Mouse (Mus musculus) splenic B cell, adult 2 months (primary cell): ENCODE measurements around the gene Sohlh2.

ENCODE experiments used
- DNase-seq: peaks from one replicate; pipeline ENCODE4 v3.0.0-alpha.2; 2011; ENCODE audit warnings: low read depth, low spot score
- H3K27me3 ChIP-seq: 2 replicates; pipeline ENCODE4 v1.6.1; 2012; ENCODE audit warnings: mild to moderate bottlenecking, low read length, moderate library complexity, mixed read lengths; ENCODE audit not compliant: control insufficient read depth, poor library complexity, insufficient read depth, severe bottlenecking
- H3K36me3 ChIP-seq: 2 replicates; pipeline ENCODE4 v1.6.1; 2012; ENCODE audit warnings: mild to moderate bottlenecking, low read length, moderate library complexity, mixed read lengths; ENCODE audit not compliant: control insufficient read depth, poor library complexity, insufficient read depth, severe bottlenecking

Gene Sohlh2

DNA sequence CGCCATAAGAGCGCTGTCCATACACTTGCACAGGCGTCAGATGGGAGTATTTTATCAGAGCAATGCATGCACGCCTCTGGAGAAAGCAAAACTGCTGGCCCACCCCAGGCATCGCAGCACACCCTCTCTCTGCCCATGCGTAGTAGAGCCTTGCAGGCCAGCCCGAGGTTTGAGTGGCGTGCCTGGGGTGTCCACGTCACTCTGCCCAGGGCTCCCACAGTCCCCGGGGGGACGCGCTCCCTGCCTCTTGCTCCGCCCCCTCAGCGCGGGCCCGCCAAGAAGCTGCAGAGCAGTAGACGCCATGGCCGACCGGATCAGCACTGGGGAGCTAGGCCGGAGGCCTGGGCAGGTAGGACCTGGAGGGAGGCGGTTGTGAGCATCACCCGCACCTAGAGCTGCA is at the start of gene Sohlh2:
Gene Sohlh2, plus strand, starts transcription at position 263 of the 400 bp plus-strand sequence.
- H3K36me3 ChIP-seq = no peaks in the 10 kb centered on the region
- no peaks in the 10 kb centered on the region; the same call in 1 of the 2 replicates for H3K27me3 ChIP-seq
- no peak for DNase-seq

DNA sequence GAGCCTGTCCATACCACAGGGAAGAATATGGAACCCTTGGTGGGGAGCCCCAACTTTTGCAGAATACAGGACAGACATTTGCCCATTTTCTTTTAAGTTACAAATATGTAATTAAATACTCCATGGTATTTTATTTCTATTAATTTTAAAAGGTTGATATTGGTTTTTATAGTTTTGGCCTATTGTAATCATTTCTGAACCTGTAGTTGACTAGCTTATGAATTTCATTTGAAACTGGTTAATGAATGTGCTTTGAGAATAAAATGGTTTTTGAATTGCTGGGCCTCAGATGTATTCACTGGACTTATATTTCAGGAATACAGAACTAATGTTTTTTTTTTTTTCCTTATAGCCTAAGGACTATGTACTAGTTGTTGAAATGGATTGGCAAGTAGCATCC is 44.8 kb upstream of the Sohlh2 start, which contains the start of gene Ccdc169:
Gene Ccdc169, plus strand, starts transcription at position 301 of the 400 bp plus-strand sequence.
- Histone ChIP-seq H3K27me3 (no peaks in the 10 kb centered on the region), H3K36me3 (no peaks in the 10 kb centered on the region)
- no peak for DNase-seq

DNA sequence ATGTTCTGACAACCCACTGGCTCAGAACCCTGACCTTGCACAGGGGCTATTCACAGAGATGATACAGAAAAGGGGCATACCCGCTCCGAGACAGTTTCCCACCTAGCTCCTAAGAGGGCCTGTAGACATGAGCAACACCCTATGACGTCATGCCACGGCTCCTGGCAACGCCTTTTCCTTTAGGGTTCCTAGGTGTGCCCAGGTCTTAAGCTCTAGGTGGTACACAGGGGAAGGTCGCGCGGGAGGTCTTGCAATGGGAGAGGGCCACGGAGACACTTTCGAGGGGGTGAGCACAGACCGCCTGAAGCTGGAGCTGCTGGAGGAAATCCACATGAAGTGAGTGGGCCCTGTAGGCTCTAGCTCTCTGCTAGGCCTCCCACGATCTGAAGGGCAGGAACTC is 42.0 kb upstream of the Sohlh2 start:
- no peak for DNase-seq
- Histone ChIP-seq H3K27me3 (no peaks in the 10 kb centered on the region), H3K36me3 (no peaks in the 10 kb centered on the region)

DNA sequence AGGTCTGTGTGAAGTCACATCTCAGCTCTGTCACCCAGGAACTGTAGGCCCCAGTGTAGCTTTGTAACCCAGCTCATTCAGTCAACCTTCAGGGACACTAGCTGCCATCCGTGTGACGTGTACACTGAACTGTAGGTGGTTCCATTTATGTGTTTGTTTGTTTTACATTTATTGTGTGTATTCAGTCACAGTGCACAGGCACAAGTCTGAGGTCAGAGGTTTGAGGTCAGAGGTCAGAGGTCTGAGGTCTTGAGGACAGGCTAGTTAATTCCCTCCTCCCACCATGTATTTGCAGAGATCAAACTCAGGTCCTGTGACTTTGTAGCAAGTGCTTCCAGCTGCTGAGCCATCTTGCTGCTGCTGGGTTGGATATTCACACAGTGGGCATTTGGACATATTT is 40.4 kb upstream of the Sohlh2 start:
- no peak for DNase-seq
- no peaks in the 10 kb centered on the region for H3K27me3 ChIP-seq
- H3K36me3 ChIP-seq = no peaks in the 10 kb centered on the region

DNA sequence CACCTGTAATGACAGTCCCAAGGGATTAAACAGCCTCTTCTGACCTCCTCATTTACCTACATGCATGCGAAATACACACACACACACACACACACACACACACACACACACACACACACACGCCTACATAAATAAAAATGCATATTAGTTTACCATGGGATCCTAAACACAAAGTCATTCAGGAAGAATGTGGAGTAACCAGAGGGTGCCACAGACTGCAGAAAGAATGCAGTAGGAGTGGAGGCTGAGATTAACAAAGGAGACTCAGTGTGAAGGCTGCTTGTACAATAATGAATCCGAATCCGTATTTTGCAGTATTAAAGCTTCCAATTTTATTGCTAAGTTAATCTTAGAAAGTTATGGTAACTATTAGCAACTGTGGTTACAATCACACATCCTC is 36.9 kb upstream of the Sohlh2 start:
- DNase-seq = no peak
- Histone ChIP-seq H3K36me3 (no peaks in the 10 kb centered on the region), H3K27me3 (no peaks in the 10 kb centered on the region)

DNA sequence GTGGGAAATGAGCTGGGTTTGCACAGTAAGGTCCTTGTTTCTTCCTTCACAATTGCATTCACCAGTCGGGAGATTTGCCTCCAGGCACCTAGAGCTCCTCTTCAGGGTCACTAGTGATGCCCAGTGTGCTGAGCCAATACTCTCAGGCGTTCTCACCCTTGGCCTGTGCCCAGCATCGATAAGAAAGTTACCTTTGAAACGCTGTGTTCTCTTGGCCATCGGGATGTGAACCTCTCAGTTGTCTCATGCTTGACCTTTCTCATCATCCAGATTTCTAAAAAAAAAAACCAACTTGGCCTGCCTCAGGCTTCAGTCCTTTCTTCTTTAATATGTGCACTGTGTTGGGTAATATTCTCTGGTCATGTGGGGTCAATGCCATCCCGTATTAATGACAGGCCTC is 35.4 kb upstream of the Sohlh2 start:
- H3K36me3 ChIP-seq = no peaks in the 10 kb centered on the region
- no peaks in the 10 kb centered on the region for H3K27me3 ChIP-seq
- DNase-seq = no peak

DNA sequence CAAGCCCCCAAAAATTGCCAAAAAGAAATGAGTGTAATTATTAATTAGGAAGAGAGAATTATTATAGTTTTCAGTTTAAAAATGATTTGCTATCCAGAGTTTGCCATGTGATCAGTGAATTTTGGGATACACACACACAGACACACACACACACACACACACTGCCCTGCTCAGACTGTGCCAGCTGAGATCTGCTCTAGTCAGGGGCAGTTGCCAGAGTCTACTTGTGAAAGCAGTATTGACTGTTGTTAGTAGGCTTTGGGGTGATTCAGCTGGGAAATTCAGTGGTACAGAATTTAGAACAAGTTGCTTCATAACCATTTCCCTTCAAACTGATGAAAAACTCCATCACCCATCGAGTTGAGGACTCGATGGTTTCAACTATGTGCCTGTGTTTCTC is 34.7 kb upstream of the Sohlh2 start:
- no peak for DNase-seq
- no peaks in the 10 kb centered on the region for H3K36me3 ChIP-seq
- H3K27me3 ChIP-seq = no peaks in the 10 kb centered on the region

DNA sequence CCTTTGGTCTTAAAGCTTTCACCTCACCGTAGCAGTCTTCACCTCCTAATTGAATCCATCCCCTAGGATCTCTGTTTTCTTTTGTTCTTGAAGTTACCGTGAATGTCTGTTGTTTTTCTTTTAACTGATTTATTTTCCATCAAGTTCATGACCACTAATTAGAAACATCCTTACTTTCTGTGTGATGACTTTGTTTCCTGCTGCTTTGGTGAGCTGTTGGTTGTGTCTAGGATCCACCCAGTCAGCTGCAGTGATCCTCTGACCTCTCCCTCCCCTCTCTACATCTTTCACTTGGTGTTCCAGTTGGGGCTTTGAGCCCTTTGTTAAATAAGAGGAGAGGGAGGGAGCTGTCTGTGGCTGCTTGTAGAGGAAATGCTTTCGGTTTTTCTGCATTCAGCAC is 33.7 kb upstream of the Sohlh2 start:
- no peaks in the 10 kb centered on the region for H3K36me3 ChIP-seq
- no peak for DNase-seq
- H3K27me3 ChIP-seq = no peaks in the 10 kb centered on the region

DNA sequence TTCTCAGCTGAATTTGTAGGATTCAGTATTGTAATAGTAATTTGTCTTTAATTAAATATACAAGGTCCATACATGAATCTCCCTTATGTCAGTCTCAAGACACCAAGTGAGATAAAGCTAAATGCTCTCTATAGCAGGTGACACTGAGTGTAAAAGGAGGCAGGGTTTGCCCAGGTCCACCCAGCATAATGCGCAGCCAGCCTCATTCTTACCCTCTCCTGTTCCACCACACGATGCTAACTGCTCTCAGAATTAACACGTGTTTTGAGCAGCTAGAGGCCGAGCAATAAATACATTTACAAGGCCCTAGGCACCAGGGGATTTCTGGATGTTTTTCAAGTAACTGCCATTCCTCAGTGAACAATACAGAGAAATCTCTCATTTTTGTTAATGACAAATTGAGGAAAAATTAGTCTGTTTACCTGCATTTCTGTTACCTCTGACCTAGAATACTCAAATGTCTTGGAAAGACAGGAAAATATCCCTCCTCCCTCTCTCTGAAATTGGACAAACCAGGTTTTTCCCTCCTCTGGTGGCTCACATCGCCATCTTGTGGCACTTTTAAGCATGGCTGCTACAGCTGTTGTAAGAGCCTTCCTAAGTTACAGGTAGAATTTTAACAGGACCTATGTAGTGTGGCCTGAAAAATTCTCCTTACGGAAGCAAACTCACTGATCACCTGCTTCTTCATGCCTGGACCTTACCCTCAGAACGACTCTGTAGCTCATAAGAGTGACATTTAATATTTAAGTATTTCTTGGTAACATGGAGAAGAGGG is 30.0 kb upstream of the Sohlh2 start:
- DNase-seq = no peak
- no peaks in the 10 kb centered on the region for H3K27me3 ChIP-seq
- H3K36me3 ChIP-seq = no peaks in the 10 kb centered on the region

DNA sequence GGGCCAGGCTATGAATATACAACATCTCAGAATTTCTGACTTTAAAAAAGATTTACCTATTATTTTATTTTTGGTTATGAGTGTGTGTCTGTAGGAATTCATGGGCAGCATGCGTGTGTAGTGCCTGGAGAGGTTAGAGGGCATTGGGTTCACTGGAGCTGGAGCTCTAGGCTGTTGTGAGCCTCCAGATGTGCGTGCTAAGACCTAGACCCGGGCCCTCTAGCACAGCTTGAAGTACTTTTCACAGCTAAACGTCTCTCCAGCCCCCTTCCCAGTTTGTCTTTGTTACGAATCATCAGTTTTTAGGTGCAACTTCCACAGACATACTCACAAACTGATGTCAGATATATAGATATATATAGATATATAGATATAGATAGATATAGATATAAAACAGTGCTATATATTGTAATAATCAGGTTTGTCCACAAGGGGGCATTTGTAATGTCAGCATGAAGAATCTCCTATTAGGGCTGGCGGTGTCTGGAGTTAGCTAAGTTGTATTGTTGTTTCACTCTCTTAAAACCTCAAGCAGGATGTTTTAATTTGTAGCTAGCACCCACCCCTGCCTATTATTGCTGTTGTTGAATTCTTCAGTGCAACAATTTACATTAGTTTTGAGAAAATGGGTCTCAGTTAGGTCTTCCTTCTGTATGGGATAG is 29.0 kb upstream of the Sohlh2 start:
- DNase-seq = peak; percentile 48
- no peaks in the 10 kb centered on the region for H3K27me3 ChIP-seq
- H3K36me3 ChIP-seq = no peaks in the 10 kb centered on the region

DNA sequence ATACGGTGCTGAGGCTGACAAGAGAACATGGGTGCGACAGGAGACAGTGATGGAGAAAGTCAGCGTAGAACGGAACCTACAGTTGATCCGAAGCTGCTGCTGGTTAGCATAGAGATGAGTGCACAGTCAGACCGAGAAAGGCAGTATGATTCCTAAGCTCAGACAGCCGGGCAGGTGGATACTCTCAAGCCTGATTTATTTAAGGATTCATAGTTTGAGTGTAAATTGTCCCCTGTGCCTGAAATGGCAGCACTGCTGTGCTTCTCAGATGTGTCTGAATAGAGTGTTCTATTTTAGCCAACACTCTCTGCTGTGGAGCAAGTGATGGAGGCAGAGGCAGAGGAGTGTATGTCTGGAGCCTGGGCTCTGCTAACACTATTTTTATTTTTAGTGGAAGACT is 27.7 kb upstream of the Sohlh2 start:
- DNase-seq = no peak
- H3K36me3 ChIP-seq = no peaks in the 10 kb centered on the region

DNA sequence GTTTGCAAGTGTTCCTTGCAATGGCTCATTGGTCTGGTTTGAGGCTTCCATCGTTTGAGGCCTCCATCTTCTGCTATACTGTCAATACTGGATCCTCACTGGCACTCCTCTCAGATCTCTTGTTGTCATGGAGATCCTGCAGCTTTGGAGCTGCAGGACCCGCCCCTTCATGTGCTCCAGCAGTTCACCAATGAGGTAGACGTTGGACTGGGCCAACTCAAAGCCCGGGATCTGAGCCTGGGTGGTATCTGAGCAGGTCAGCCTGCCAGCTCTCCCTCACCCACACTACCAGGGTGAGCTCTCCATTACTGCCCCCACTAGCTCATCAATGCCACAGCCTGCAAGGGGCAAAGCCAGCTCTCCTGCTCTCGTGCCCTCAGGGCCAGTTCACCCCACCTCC is 24.4 kb upstream of the Sohlh2 start:
- no peaks in the 10 kb centered on the region for H3K27me3 ChIP-seq
- H3K36me3 ChIP-seq = no peaks in the 10 kb centered on the region
- no peak for DNase-seq

More for the DNA sequence above, 27.7 kb upstream of the Sohlh2 start:
- H3K27me3 ChIP-seq = no peaks in the 10 kb centered on the region

DNA sequence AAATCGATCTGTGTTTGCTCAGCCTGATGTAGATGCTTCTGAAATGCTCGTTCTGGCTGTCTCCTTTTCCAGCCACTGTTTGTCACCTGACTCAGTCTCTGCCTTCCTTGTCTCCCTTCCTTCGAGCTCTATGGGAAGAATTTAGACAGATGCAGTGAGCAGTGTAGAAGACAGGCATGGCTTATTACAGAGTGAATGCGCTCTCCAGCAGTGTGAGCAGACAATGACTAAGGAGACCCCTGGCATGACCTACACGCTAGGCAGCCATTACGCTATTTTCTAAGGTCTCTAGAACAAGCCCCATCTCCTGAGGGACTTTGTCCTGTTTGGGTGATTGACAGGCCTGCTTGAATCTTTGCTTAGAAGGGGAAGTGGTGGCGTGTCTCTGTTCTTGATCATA is 20.7 kb upstream of the Sohlh2 start:
- no peak for DNase-seq
- Histone ChIP-seq H3K27me3 (no peaks in the 10 kb centered on the region), H3K36me3 (no peaks in the 10 kb centered on the region)

DNA sequence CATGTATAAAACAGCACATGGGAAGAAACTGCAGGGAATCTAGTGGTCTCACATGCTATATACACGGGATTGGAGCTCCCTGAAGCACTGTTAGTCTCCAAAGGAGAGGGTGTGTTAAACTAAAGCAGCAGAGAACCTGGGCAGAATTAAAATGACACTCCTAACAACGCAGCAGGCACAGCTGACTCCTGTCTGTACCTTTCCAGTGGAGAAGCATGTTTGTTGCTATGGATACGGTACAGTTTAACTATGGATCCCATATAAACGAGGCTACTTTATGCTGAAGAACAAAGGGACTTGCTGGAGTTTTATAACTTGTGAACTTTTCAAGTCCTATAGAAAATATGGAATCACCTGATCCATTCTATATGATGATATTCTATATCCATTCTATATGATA is 18.3 kb upstream of the Sohlh2 start:
- DNase-seq = no peak
- Histone ChIP-seq H3K27me3 (no peaks in the 10 kb centered on the region), H3K36me3 (no peaks in the 10 kb centered on the region)

DNA sequence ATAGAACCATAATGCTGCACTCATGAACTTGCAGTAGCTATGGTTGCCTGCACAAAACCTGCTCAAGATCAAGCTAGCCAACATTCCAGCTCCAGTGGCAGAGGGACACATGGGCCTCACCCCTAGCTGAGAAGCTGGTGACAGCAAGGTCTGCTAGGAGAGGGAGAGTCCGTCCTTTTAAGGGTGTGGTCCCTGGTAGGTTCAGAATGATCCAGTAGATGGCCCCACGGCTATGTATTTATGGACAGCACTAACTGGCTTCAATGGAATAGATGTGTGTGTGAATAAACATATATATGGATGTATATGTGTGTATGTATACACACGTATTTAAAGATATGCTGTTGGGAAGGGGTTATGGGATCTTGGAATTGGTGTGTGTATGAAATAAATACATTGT is 9.3 kb upstream of the Sohlh2 start:
- Histone ChIP-seq H3K27me3 (no peaks in the 10 kb centered on the region), H3K36me3 (no peaks in the 10 kb centered on the region)
- DNase-seq = no peak
